Mouse (Mus musculus) liver, embryonic 12.5 days (tissue): ENCODE data around the gene Agtpbp1. TPM values are rescaled to one million over a fixed set of nuclear protein-coding genes. Genes with fewer than 3 reads are reported as not detected.
A peak's percentile ranks its signal among the peaks of the same experiment; 100 is the strongest.

ENCODE experiments used
- ATAC-seq: fragments of 200-750 bp; cut with Nextera tagmentation; 2 replicates; pipeline ENCODE4 v1.8.0; 2017; ENCODE audit warnings: moderate number of reproducible peaks, mild to moderate bottlenecking, moderate library complexity
- H3K27ac ChIP-seq: fragments of 300-500 bp; sonication (generic); 2 replicates; pipeline ENCODE4 v1.5.1; 2016; ENCODE audit warnings: mild to moderate bottlenecking
- H3K27me3 ChIP-seq: fragments of 300-500 bp; sonication (generic); replicated peaks from 2 replicates; pipeline ENCODE4 v1.6.1; 2016; ENCODE audit warnings: mild to moderate bottlenecking, moderate library complexity
- H3K36me3 ChIP-seq: fragments of 300-500 bp; sonication (generic); 2 replicates; pipeline ENCODE4 v1.6.1; 2016; ENCODE audit warnings: mild to moderate bottlenecking, moderate library complexity
- H3K4me1 ChIP-seq: fragments of 300-500 bp; sonication (generic); 2 replicates; pipeline ENCODE4 v1.6.1; 2016
- H3K4me2 ChIP-seq: fragments of 300-500 bp; sonication (generic); 2 replicates; pipeline ENCODE4 v1.6.1; 2016; ENCODE audit warnings: mild to moderate bottlenecking, moderate library complexity
- H3K4me3 ChIP-seq: fragments of 300-500 bp; sonication (generic); 2 replicates; pipeline ENCODE4 v1.5.1; 2016; ENCODE audit warnings: mild to moderate bottlenecking, moderate library complexity
- H3K9ac ChIP-seq: fragments of 300-500 bp; sonication (generic); 2 replicates; pipeline ENCODE4 v1.6.1; 2016; ENCODE audit warnings: mild to moderate bottlenecking, moderate library complexity
- H3K9me3 ChIP-seq: fragments of 300-500 bp; sonication (generic); replicated peaks from 2 replicates; pipeline ENCODE4 v1.6.1; 2016; ENCODE audit warnings: mild to moderate bottlenecking, moderate library complexity
- WGBS: fragments of 180-500 bp; shearing (Covaris S2); methylation state at CpG from one replicate; pipeline ENCODE4 v1.1.7; 2016; ENCODE audit not compliant: insufficient replicate concordance; 5-methylcytosine and 5-hydroxymethylcytosine counted together
- polyA plus RNA-seq: library from polyadenylated mRNA; unstranded; fragments of >200 nt; fragmentation: Nextera tagmentation; extraction: Ambion mirVana; gene quantifications from 2 replicates; pipeline ENCODE4 v1.2.1, GENCODE M21; 2016

The Agtpbp1 gene
- polyA plus RNA-seq, 1 experiment from 2014 or later, result 12.1 TPM

DNA sequence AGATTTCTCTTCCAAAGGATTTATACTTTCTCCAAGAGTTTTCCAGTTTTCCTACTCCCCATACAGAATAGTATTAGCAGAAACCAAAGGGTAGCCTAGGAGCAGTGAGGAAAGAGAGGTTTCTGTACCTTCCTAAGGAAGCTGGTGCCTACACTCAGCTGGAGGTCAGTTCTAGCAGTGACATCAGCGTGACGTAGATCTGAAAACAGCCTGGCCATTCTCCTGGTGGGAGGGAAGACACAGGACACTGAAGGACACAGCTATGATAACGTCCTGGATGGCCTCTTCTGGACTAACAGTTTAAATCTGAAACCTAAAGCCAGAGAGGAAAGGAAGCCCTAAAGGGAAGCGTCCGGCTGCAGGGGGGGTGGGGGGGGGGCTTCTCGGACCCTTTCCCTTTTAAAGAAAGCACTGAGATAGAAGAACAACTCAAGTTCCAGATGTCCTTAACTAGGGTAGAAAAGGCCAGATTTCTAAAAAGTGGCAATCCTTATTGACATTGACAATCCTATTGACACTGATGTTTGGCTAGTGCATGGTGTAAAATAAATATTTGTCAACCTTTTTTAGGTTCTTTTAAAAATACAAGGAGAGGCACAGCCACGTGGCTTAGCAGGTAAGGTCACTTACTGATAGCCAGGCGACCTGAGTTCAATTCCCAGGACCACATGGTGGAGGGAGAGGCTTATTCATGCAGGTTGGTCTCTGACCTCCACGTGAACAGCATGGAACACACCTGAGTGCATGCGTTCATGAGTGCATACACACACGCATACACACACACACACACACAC lies 63.6 kb downstream of the Agtpbp1 start:
- ATAC-seq, result no peak
- no peak overlapping the region for H3K9ac ChIP-seq
- no peak overlapping the region for H3K27ac ChIP-seq
- peaks cover 21% of the 10 kb centered on the region for H3K36me3 ChIP-seq
- H3K4me2 ChIP-seq, result no peak overlapping the region
- no peaks in the 10 kb centered on the region for H3K9me3 ChIP-seq
- H3K4me3 ChIP-seq, result no peak overlapping the region
- WGBS, result 72% methylated on average over 11 of the region's 11 CpGs
- H3K4me1 ChIP-seq, result 0 out of 2 replicates have a peak, but pooled peaks cover 7% of the 10 kb centered on the region
- no peaks in the 10 kb centered on the region for H3K27me3 ChIP-seq

DNA sequence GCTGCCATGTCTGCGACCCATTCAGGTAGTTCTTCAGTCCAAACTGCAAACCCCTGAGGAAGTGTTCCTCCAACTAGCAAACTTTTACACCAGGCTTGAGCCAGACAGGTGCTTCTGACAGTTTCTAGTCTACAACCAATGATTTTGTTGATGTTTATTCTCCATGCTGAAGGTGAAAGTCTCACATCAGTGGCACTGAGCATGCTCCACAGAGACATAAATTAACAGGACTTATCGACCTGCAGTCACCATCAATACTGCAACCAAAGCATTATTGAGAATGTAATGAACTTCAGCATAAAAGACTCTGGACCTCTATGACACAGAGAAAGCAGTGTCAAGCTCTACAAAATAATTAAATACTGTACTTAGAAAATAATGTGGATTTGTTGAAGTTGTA lies 64.2 kb downstream of the Agtpbp1 start:
- peaks cover 16% of the 10 kb centered on the region for H3K36me3 ChIP-seq
- 82% methylated on average over 2 of the region's 2 CpGs for WGBS
- H3K27ac ChIP-seq, result no peak overlapping the region
- 0 out of 2 replicates have a peak, but pooled peaks cover 7% of the 10 kb centered on the region for H3K4me1 ChIP-seq
- no peaks in the 10 kb centered on the region for H3K9me3 ChIP-seq
- no peak overlapping the region for H3K4me3 ChIP-seq
- H3K4me2 ChIP-seq, result no peak overlapping the region
- H3K27me3 ChIP-seq, result no peaks in the 10 kb centered on the region
- no peak overlapping the region for H3K9ac ChIP-seq
- no peak for ATAC-seq

DNA sequence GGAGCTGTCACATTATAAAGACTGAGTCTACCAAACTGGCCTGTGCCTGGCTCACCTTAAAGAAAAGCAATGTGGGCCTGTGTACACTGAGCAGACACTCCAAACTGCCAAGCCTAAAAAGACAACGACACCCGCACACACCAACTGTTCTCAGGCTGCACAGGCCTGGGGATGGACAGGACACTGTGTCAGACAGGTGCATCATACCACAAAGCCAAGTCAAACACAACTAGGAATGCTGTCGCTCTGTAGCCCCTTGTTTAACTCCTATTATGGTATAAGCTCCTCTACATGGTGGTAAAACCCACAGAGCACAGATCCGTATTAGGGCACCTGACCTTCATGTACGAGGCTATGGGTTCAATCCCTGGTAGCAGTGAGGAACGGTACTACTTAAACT lies 65.5 kb downstream of the Agtpbp1 start:
- no peak for ATAC-seq
- Histone ChIP-seq H3K36me3 (peaks cover 10% of the 10 kb centered on the region), H3K9me3 (no peaks in the 10 kb centered on the region), H3K9ac (no peak overlapping the region), H3K27ac (no peak overlapping the region), H3K4me2 (no peak overlapping the region), H3K27me3 (no peaks in the 10 kb centered on the region), H3K4me1 (0 out of 2 replicates have a peak, but pooled peaks cover 7% of the 10 kb centered on the region), H3K4me3 (no peak overlapping the region)
- WGBS, result 82% methylated on average over 6 of the region's 6 CpGs

DNA sequence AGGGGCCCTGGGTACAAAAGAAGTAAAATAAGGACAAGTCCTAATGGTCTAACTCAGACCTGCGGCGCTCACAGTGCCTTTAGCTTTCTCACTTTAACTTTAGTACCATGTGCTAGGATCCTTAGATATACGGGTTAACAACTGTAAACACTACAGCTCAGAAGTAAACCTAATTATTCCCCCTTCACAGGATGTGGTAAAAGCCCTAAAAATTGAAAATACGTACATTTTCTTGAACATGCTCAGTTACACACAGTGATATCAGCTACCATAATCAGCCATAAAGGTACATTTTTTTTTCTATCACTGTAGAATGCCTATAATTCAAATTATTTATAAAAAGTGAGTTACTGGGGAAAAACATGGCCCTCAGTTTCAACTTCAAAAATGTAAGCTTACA lies 67.0 kb downstream of the Agtpbp1 start:
- Histone ChIP-seq H3K27ac (no peak overlapping the region), H3K9me3 (no peaks in the 10 kb centered on the region), H3K9ac (no peak overlapping the region), H3K27me3 (no peaks in the 10 kb centered on the region), H3K4me1 (0 out of 2 replicates have a peak, but pooled peaks cover 7% of the 10 kb centered on the region), H3K36me3 (peaks cover 15% of the 10 kb centered on the region), H3K4me3 (no peak overlapping the region), H3K4me2 (no peak overlapping the region)
- WGBS, result 75% methylated on average over 4 of the region's 4 CpGs
- ATAC-seq, result no peak

DNA sequence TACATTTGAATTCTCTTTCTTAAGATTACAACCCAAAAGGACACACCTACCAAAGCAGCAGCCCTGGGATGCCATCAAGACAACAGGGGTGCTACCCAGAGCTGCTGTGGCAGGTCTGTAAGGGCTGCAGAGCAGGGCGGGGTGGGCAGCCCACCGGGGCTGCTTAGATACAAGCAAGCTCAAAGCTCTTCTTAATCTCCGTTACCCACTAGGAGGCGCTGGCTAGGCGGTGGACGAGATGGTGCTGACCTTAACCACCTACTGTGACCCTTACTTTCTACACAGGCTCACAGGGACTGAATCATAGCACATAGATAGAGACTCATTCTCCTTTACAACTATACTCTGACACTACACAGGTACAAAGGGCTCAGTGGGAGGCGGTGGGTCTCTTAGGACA lies 70.0 kb downstream of the Agtpbp1 start:
- H3K36me3 ChIP-seq, result peaks cover 25% of the 10 kb centered on the region
- H3K4me3 ChIP-seq, result no peak overlapping the region
- ATAC-seq, result peak; percentile 42; the same call in 1 of the 2 replicates
- WGBS, result 28% methylated on average over 7 of the region's 7 CpGs
- no peaks in the 10 kb centered on the region for H3K4me1 ChIP-seq
- no peak overlapping the region for H3K27ac ChIP-seq
- H3K27me3 ChIP-seq, result no peaks in the 10 kb centered on the region
- no peak overlapping the region for H3K4me2 ChIP-seq
- no peaks in the 10 kb centered on the region for H3K9me3 ChIP-seq
- no peak overlapping the region for H3K9ac ChIP-seq

DNA sequence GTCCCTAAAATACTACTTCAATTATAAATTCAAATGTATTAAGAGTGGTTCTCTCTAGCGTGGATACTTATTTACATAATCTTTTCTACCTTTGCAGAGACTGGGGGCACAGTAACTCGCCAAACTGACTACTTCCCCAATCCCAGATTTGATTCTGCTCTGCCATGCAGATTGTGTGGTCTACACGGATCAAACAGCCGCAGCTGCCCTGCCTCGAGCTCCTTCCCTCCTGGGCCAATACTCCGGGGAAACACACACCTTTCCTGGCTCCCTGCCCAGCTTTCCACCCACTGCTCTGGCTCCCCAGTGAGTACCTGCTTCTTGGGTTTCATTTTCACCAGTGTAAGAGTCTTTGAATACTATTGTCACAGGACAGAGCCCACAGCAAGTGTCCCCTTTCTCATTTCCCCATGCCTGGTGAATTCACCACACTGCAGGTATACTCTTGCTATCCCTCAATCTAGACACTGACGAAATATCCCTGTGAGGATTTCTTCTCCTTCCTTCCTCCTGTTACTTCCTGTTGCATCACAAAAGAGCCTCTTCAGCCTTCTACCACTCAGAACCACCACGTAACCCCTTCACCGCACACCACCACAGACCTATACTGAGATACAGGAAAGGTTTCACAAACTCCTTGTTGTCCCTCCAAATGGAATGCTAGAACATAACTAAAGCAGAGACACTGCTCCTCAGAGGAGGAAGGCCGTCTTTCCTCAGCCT lies 75.2 kb downstream of the Agtpbp1 start:
- no peak overlapping the region for H3K4me2 ChIP-seq
- H3K27me3 ChIP-seq, result no peaks in the 10 kb centered on the region
- no peaks in the 10 kb centered on the region for H3K9me3 ChIP-seq
- WGBS, result 53% methylated on average over 10 of the region's 10 CpGs
- H3K4me1 ChIP-seq, result no peaks in the 10 kb centered on the region
- H3K4me3 ChIP-seq, result no peak overlapping the region
- H3K9ac ChIP-seq, result no peak overlapping the region
- H3K27ac ChIP-seq, result no peak overlapping the region
- peaks cover 34% of the 10 kb centered on the region for H3K36me3 ChIP-seq
- no peak for ATAC-seq

DNA sequence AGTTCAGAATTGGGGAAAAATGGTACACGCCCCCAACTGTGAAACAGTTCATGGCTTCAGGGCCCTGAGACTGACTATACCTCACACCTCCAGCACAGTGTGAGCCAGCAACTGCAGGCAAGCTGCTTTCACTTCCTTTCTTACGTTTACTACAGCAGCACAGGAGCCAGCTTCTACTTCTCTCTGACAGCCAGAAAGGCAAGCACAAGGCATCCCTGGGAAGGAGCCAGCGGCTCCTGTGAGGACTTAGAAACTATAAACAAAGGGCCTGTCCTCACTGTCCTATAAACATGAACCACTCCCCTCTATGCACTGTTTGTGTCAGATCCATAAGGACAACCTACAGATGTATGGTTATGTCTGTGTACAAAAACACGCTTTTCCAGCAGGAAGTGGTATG lies 76.4 kb downstream of the Agtpbp1 start:
- Histone ChIP-seq H3K4me2 (no peak overlapping the region), H3K27ac (no peak overlapping the region), H3K36me3 (peaks cover 38% of the 10 kb centered on the region), H3K4me3 (no peak overlapping the region), H3K9ac (no peak overlapping the region), H3K4me1 (0 out of 2 replicates have a peak, but pooled peaks cover under 1% of the 10 kb centered on the region), H3K27me3 (no peaks in the 10 kb centered on the region), H3K9me3 (no peaks in the 10 kb centered on the region)
- whole genome bisulfite sequencing, result 64% methylated on average over 4 of the region's 4 CpGs
- ATAC-seq, result no peak

DNA sequence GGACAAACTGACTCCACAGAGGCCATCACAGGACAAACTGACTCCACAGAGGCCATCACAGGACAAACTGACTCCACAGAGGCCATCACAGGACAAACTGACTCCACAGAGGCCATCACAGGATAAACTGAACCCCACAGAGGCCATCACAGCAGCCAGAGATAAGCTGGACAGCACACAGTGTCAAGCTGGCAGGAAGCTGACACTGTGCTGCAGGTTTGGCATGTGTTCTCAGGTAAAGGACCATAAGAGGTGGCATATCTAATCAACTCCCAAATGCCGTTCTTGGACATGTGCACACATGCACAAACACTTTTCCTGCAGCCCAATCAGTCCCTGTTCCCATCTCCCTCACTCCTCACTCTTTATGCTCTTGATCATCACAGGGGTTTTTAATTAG lies 78.6 kb downstream of the Agtpbp1 start:
- 0 out of 2 replicates have a peak, but pooled peaks cover 6% of the 10 kb centered on the region for H3K4me1 ChIP-seq
- H3K4me3 ChIP-seq, result no peak overlapping the region
- H3K9me3 ChIP-seq, result no peaks in the 10 kb centered on the region
- peaks cover 32% of the 10 kb centered on the region for H3K36me3 ChIP-seq
- ATAC-seq, result no peak
- H3K27me3 ChIP-seq, result no peaks in the 10 kb centered on the region
- 81% methylated on average over 1 of the region's 1 CpGs for WGBS
- no peak overlapping the region for H3K27ac ChIP-seq
- no peak overlapping the region for H3K9ac ChIP-seq
- H3K4me2 ChIP-seq, result no peak overlapping the region

DNA sequence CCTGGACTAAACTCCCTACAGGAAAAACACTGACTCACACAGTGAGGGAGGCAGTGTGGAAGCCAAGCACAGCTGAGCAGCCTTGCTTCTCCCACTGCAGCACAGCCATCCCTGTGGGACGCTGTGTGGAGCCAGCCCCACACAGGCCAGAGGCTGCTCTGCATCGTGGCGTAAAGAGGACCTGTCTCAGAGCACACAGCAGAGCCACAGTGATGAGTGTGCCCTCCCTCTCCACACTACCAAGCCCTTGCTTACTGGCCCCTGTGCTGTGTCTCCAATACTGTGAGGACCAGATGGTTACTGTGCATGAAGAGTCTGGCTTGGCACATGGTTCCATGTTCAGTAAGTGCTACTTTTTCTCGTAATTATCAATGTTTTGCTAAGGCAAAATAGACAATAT lies 79.2 kb downstream of the Agtpbp1 start:
- WGBS, result 70% methylated on average over 4 of the region's 4 CpGs
- H3K27ac ChIP-seq, result no peak overlapping the region
- ATAC-seq, result no peak
- H3K4me2 ChIP-seq, result no peak overlapping the region
- H3K27me3 ChIP-seq, result no peaks in the 10 kb centered on the region
- H3K9me3 ChIP-seq, result no peaks in the 10 kb centered on the region
- no peak overlapping the region for H3K9ac ChIP-seq
- H3K4me1 ChIP-seq, result 0 out of 2 replicates have a peak, but pooled peaks cover 6% of the 10 kb centered on the region
- H3K36me3 ChIP-seq, result peaks cover 38% of the 10 kb centered on the region
- no peak overlapping the region for H3K4me3 ChIP-seq

DNA sequence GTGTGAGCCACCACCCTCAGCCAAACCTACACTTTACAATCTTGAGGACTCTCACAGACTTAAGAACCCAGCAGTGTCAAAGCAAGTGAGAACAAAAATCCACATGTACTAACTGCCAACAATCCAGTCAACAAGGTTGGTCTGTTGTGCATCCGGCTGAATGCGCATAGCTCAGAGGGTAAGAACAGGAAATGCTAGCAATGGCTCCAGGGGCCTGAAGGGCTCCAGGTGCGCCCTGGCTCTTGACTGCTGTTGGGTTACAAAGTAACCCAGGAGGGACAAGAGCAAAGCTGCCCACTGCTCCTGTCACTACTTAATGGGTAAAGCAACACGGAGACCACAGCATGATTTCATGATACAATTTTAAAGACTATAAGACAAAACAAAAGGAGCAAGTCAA lies 81.4 kb downstream of the Agtpbp1 start:
- H3K9ac ChIP-seq, result no peak overlapping the region
- no peak overlapping the region for H3K27ac ChIP-seq

DNA sequence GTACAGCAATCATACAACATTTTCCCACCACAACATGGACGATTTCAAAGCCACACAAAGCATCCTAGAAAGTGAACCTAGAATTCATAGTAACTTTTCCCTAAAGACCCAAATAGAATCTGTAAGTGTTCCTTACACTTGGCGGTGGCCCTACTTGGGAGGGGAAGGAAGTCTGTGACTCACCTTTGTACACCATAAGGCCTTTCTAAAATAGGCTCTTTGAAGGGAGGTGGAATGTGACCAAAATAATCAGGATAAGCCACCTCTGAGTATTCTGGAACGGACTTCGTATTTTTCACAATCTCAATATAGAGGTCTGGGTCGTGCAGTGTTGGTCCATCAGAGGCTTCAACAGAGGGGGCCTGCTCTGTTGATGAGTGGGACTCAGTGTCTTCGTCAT lies 85.2 kb downstream of the Agtpbp1 start:
- Histone ChIP-seq H3K9me3 (no peaks in the 10 kb centered on the region), H3K27me3 (no peaks in the 10 kb centered on the region), H3K27ac (no peak overlapping the region), H3K4me1 (0 out of 2 replicates have a peak, but pooled peaks cover 6% of the 10 kb centered on the region), H3K9ac (no peak overlapping the region), H3K4me2 (no peak overlapping the region), H3K36me3 (peaks cover 58% of the 10 kb centered on the region), H3K4me3 (no peak overlapping the region)
- ATAC-seq, result no peak
- WGBS, result 80% methylated on average over 6 of the region's 6 CpGs

More for the DNA sequence above, 81.4 kb downstream of the Agtpbp1 start:
- Histone ChIP-seq H3K27me3 (no peaks in the 10 kb centered on the region), H3K4me3 (no peak overlapping the region), H3K4me2 (no peak overlapping the region), H3K4me1 (0 out of 2 replicates have a peak, but pooled peaks cover 6% of the 10 kb centered on the region), H3K36me3 (peaks cover 56% of the 10 kb centered on the region), H3K9me3 (no peaks in the 10 kb centered on the region)
- no peak for ATAC-seq
- 73% methylated on average over 4 of the region's 4 CpGs for WGBS

DNA sequence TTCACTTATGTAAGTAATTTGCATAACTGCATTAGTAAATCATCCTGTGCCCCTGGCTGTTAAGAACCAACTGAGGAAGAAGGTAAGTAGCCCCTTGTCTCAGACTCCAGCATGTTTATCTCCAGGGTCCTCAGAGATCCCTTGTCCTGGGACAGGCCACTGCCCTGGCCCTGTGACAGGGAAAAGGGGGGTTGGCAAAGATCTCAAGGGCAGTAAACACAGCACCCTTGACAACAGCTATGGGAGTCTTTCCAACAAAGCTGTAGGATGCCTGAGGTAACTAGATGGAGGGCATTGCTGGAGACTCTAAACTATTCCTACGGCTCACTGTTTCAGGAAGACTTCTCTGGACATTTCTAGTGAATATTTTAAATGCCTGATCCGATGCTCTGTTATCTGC lies 85.7 kb downstream of the Agtpbp1 start:
- ATAC-seq, result no peak
- H3K27me3 ChIP-seq, result no peaks in the 10 kb centered on the region
- H3K4me2 ChIP-seq, result no peak overlapping the region
- no peaks in the 10 kb centered on the region for H3K9me3 ChIP-seq
- H3K27ac ChIP-seq, result no peak overlapping the region
- H3K4me3 ChIP-seq, result no peak overlapping the region
- H3K36me3 ChIP-seq, result peaks cover 61% of the 10 kb centered on the region
- H3K9ac ChIP-seq, result no peak overlapping the region
- 0 out of 2 replicates have a peak, but pooled peaks cover 6% of the 10 kb centered on the region for H3K4me1 ChIP-seq
- 87% methylated on average over 2 of the region's 2 CpGs for WGBS
